Mouse (Mus musculus): ENCODE results near the gene Fuca1.

DNA sequence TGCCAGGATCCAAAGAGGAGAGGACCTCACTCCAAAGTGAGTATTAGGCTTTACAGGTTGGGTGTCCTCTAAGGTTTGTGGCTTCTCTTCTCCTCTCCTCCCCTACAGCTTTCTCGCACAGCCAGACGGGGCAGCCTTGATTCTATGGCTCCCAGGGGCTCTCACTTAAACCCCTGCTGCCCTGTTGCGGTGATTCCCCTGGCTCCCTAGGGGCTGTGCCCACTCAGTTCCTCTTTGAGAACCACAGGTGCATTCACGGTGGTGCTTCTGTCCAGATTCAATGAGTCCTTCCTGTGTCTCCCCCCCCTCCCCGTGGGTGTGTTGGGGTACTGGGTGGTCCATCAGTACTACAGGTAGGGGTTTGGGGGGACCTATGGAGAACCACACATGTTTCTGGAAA is 20.5 kb upstream of the Fuca1 start:
- TF ChIP-seq POLR2A (IDR thresholded peaks at IDR 0.05; ENCODE audit: borderline replicate concordance, control insufficient read depth, low read depth, low read length), result no peak
- no peak for TF ChIP-seq CTCF (IDR thresholded peaks at IDR 0.05; ENCODE audit: control insufficient read depth, insufficient read depth, low read length)

All from bone marrow, adult 2 months (tissue).